Mouse (Mus musculus) neural tube, embryonic 11.5 days (tissue): Measurements from ENCODE around the gene Tbx21. TPM values are rescaled to one million over a fixed set of nuclear protein-coding genes. Genes with fewer than 3 reads are reported as not detected.

Experiments used
- ATAC-seq: fragments of 200-750 bp; cut with Nextera tagmentation; 2 replicates; pipeline ENCODE4 v1.8.0; 2017; ENCODE audit warnings: moderate number of reproducible peaks, mild to moderate bottlenecking, moderate TSS enrichment, moderate library complexity; ENCODE audit not compliant: insufficient read depth, low FRiP score, low TSS enrichment
- DNase-seq: peaks from one replicate; pipeline ENCODE4 v3.0.0-alpha.2; 2015; ENCODE audit warnings: low spot score
- H3K27ac ChIP-seq: fragments of 300-500 bp; sonication (generic); 2 replicates; pipeline ENCODE4 v1.5.1; 2014; ENCODE audit warnings: low read depth, mild to moderate bottlenecking, low read length
- H3K27me3 ChIP-seq: fragments of 300-500 bp; sonication (generic); 2 replicates; pipeline ENCODE4 v1.6.1; 2014; ENCODE audit warnings: mild to moderate bottlenecking, low read length, mixed read lengths; ENCODE audit not compliant: control insufficient read depth, insufficient read depth
- H3K36me3 ChIP-seq: fragments of 300-500 bp; sonication (generic); 2 replicates; pipeline ENCODE4 v1.6.1; 2014; ENCODE audit warnings: mild to moderate bottlenecking, low read length, moderate library complexity, mixed read lengths; ENCODE audit not compliant: control insufficient read depth, insufficient read depth
- H3K4me1 ChIP-seq: fragments of 300-500 bp; sonication (generic); 2 replicates; pipeline ENCODE4 v1.6.1; 2014; ENCODE audit warnings: low read length, mixed read lengths; ENCODE audit not compliant: control insufficient read depth, insufficient read depth
- H3K4me2 ChIP-seq: fragments of 300-500 bp; sonication (generic); 2 replicates; pipeline ENCODE4 v1.6.1; 2014; ENCODE audit warnings: low read depth, mild to moderate bottlenecking, moderate library complexity
- H3K4me3 ChIP-seq: fragments of 300-500 bp; sonication (generic); 2 replicates; pipeline ENCODE4 v1.5.1; 2014; ENCODE audit warnings: low read depth, low read length
- H3K9ac ChIP-seq: fragments of 300-500 bp; sonication (generic); 2 replicates; pipeline ENCODE4 v1.6.1; 2014; ENCODE audit warnings: mild to moderate bottlenecking, low read length
- H3K9me3 ChIP-seq: fragments of 300-500 bp; sonication (generic); 2 replicates; pipeline ENCODE4 v1.6.1; 2016; ENCODE audit warnings: low read length; ENCODE audit not compliant: control insufficient read depth
- WGBS: fragments of 180-500 bp; shearing (Covaris S2); extraction: QIAGEN DNeasy Blood & Tissue Kit; methylation state at CpG from one replicate; pipeline ENCODE4 v1.1.7; 2014; 5-methylcytosine and 5-hydroxymethylcytosine counted together
- polyA plus RNA-seq: library from polyadenylated mRNA; unstranded; fragments of >200 nt; fragmentation: Nextera tagmentation; extraction: Ambion mirVana; gene quantifications from 2 replicates; pipeline ENCODE4 v1.2.1, GENCODE M21; 2014

The Tbx21 gene
- polyA plus RNA-seq, 1 experiment from 2014 or later = 0.21 TPM

- WGBS = 4% methylated on average over 14 of the region's 14 CpGs
- H3K9ac ChIP-seq = peak overlapping the region; percentile 84
Measured at GRCm38 (mm10) chr11:97149995-97150410, 34.9 kb upstream of the Tbx21 start.

GRCm38 (mm10) chr11:97149026-97149425 is 33.9 kb upstream of the Tbx21 start:
- Histone ChIP-seq H3K4me1 (peaks cover 30% of the 10 kb centered on the region), H3K36me3 (no peaks in the 10 kb centered on the region; the same call in 1 of the 2 replicates), H3K9ac (no peak overlapping the region; the same call in 1 of the 2 replicates), H3K27me3 (peaks cover 2% of the 10 kb centered on the region; the same call in 1 of the 2 replicates), H3K4me2 (peak overlapping the region; percentile 14; the same call in 1 of the 2 replicates), H3K27ac (no peak overlapping the region), H3K4me3 (peak overlapping the region; percentile 83; the same call in 1 of the 2 replicates), H3K9me3 (no peaks in the 10 kb centered on the region)
- WGBS = 31% methylated on average over 9 of the region's 9 CpGs
- ATAC-seq (no peak), DNase-seq (no peak)

More at GRCm38 (mm10) chr11:97149995-97150410, 34.9 kb upstream of the Tbx21 start:
- Histone ChIP-seq H3K27me3 (peaks cover 2% of the 10 kb centered on the region; the same call in 1 of the 2 replicates), H3K4me3 (peak overlapping the region; percentile 83), H3K27ac (peak overlapping the region; percentile 94), H3K36me3 (no peaks in the 10 kb centered on the region; the same call in 1 of the 2 replicates), H3K9me3 (no peaks in the 10 kb centered on the region), H3K4me1 (peaks cover 30% of the 10 kb centered on the region), H3K4me2 (peak overlapping the region; percentile 91)
- ATAC-seq = peak; percentile 13
- DNase-seq = peak; percentile 41

GRCm38 (mm10) chr11:97148591-97148990 is 33.5 kb upstream of the Tbx21 start:
- Histone ChIP-seq H3K4me1 (peaks cover 30% of the 10 kb centered on the region), H3K27me3 (peaks cover 2% of the 10 kb centered on the region; the same call in 1 of the 2 replicates)

GRCm38 (mm10) chr11:97147333-97147732 is 32.2 kb upstream of the Tbx21 start:
- no peak for ATAC-seq
- H3K9me3 ChIP-seq = no peaks in the 10 kb centered on the region
- H3K4me3 ChIP-seq = no peak overlapping the region
- peaks cover 2% of the 10 kb centered on the region; the same call in 1 of the 2 replicates for H3K27me3 ChIP-seq
- peaks cover 24% of the 10 kb centered on the region for H3K4me1 ChIP-seq
- no peak overlapping the region for H3K9ac ChIP-seq
- no peaks in the 10 kb centered on the region; the same call in 1 of the 2 replicates for H3K36me3 ChIP-seq
- no peak overlapping the region for H3K27ac ChIP-seq
- 71% methylated on average over 8 of the region's 8 CpGs for WGBS
- no peak for DNase-seq
- no peak overlapping the region for H3K4me2 ChIP-seq

More at GRCm38 (mm10) chr11:97148591-97148990, 33.5 kb upstream of the Tbx21 start:
- 34% methylated on average over 12 of the region's 12 CpGs for WGBS
- no peaks in the 10 kb centered on the region for H3K9me3 ChIP-seq
- H3K9ac ChIP-seq = no peak overlapping the region
- ATAC-seq = no peak
- no peak for DNase-seq
- H3K27ac ChIP-seq = no peak overlapping the region
- H3K36me3 ChIP-seq = no peaks in the 10 kb centered on the region; the same call in 1 of the 2 replicates
- peak overlapping the region; percentile 14; the same call in 1 of the 2 replicates for H3K4me2 ChIP-seq
- H3K4me3 ChIP-seq = no peak overlapping the region

- peak; percentile 78 for DNase-seq
- H3K36me3 ChIP-seq = no peaks in the 10 kb centered on the region; the same call in 1 of the 2 replicates
- peaks cover 2% of the 10 kb centered on the region; the same call in 1 of the 2 replicates for H3K27me3 ChIP-seq
- no peak overlapping the region for H3K4me3 ChIP-seq
- no peak overlapping the region for H3K4me2 ChIP-seq
- no peak overlapping the region for H3K9ac ChIP-seq
- 8% methylated on average over 8 of the region's 8 CpGs for WGBS
- no peaks in the 10 kb centered on the region for H3K9me3 ChIP-seq
- no peak for ATAC-seq
- peaks cover 20% of the 10 kb centered on the region for H3K4me1 ChIP-seq
- H3K27ac ChIP-seq = no peak overlapping the region
Measured at GRCm38 (mm10) chr11:97146724-97147123, 31.6 kb upstream of the Tbx21 start.

GRCm38 (mm10) chr11:97145951-97146350 is 30.8 kb upstream of the Tbx21 start:
- Histone ChIP-seq H3K36me3 (no peaks in the 10 kb centered on the region; the same call in 1 of the 2 replicates), H3K27me3 (peaks cover 2% of the 10 kb centered on the region; the same call in 1 of the 2 replicates), H3K9ac (no peak overlapping the region), H3K4me3 (no peak overlapping the region), H3K4me1 (peaks cover 20% of the 10 kb centered on the region), H3K27ac (no peak overlapping the region), H3K4me2 (no peak overlapping the region), H3K9me3 (no peaks in the 10 kb centered on the region)
- WGBS = 77% methylated on average over 9 of the region's 9 CpGs
- ATAC-seq = no peak
- no peak for DNase-seq

- no peak overlapping the region for H3K27ac ChIP-seq
Measured at GRCm38 (mm10) chr11:97145320-97145719, 30.2 kb upstream of the Tbx21 start.

GRCm38 (mm10) chr11:97143196-97143900 is 28.2 kb upstream of the Tbx21 start:
- H3K36me3 ChIP-seq = no peaks in the 10 kb centered on the region; the same call in 1 of the 2 replicates
- WGBS = 82% methylated on average over 9 of the region's 9 CpGs
- DNase-seq = no peak
- peaks cover 13% of the 10 kb centered on the region for H3K27me3 ChIP-seq
- H3K9me3 ChIP-seq = no peaks in the 10 kb centered on the region
- no peak overlapping the region for H3K4me2 ChIP-seq
- no peak overlapping the region for H3K27ac ChIP-seq
- H3K9ac ChIP-seq = no peak overlapping the region
- no peak overlapping the region for H3K4me3 ChIP-seq
- H3K4me1 ChIP-seq = peaks cover 15% of the 10 kb centered on the region
- ATAC-seq = no peak

More at GRCm38 (mm10) chr11:97145320-97145719, 30.2 kb upstream of the Tbx21 start:
- H3K4me1 ChIP-seq = peaks cover 20% of the 10 kb centered on the region
- H3K4me2 ChIP-seq = no peak overlapping the region
- H3K27me3 ChIP-seq = peaks cover 3% of the 10 kb centered on the region; the same call in 1 of the 2 replicates
- no peak overlapping the region for H3K9ac ChIP-seq
- ATAC-seq = no peak
- no peaks in the 10 kb centered on the region; the same call in 1 of the 2 replicates for H3K36me3 ChIP-seq
- H3K9me3 ChIP-seq = no peaks in the 10 kb centered on the region
- WGBS = 94% methylated on average over 2 of the region's 2 CpGs
- no peak overlapping the region for H3K4me3 ChIP-seq
- DNase-seq = no peak
